Mouse (Mus musculus): Measurements from ENCODE around the gene Gm43517.

Gene Gm43517

GRCm38 (mm10) chr12:49384876-49385630, at the start of gene Gm43517:
Gm43517 (plus strand) TSS chr12:49385174.
- no peak for DNase-seq (ENCODE audit: low read depth, low spot score)

- no peak for DNase-seq (ENCODE audit: low read depth, low spot score)
Observed at GRCm38 (mm10) chr12:49349697-49350096, 35.3 kb upstream of the Gm43517 start.

GRCm38 (mm10) chr12:49368931-49369330, 16.0 kb upstream of the Gm43517 start:
- DNase-seq (ENCODE audit: low read depth, low spot score): peak; percentile 47

GRCm38 (mm10) chr12:49372170-49372569, 12.8 kb upstream of the Gm43517 start:
- peak; percentile 67 for DNase-seq (ENCODE audit: low read depth, low spot score)

GRCm38 (mm10) chr12:49373176-49373575, 11.8 kb upstream of the Gm43517 start:
- no peak for DNase-seq (ENCODE audit: low read depth, low spot score)

- DNase-seq (ENCODE audit: low read depth, low spot score): no peak
Observed at GRCm38 (mm10) chr12:49373821-49374605, 11.0 kb upstream of the Gm43517 start.

GRCm38 (mm10) chr12:49374606-49374995, 10.4 kb upstream of the Gm43517 start:
- DNase-seq (ENCODE audit: low read depth, low spot score): peak; percentile 64

GRCm38 (mm10) chr12:49375427-49376317, 9.3 kb upstream of the Gm43517 start:
- DNase-seq (ENCODE audit: low read depth, low spot score): no peak

- DNase-seq (ENCODE audit: low read depth, low spot score): no peak
Observed at GRCm38 (mm10) chr12:49376318-49376992, 8.5 kb upstream of the Gm43517 start.

GRCm38 (mm10) chr12:49377281-49377970, 7.5 kb upstream of the Gm43517 start:
- DNase-seq (ENCODE audit: low read depth, low spot score): no peak

- DNase-seq (ENCODE audit: low read depth, low spot score): no peak
Observed at GRCm38 (mm10) chr12:49378920-49379319, 6.1 kb upstream of the Gm43517 start.

GRCm38 (mm10) chr12:49379446-49379845, 5.5 kb upstream of the Gm43517 start:
- DNase-seq (ENCODE audit: low read depth, low spot score): no peak

GRCm38 (mm10) chr12:49380442-49380841, 4.5 kb upstream of the Gm43517 start:
- DNase-seq (ENCODE audit: low read depth, low spot score): no peak

GRCm38 (mm10) chr12:49381031-49381525, 3.9 kb upstream of the Gm43517 start:
- DNase-seq (ENCODE audit: low read depth, low spot score): no peak

GRCm38 (mm10) chr12:49381721-49382365, 3.1 kb upstream of the Gm43517 start:
- no peak for DNase-seq (ENCODE audit: low read depth, low spot score)

- no peak for DNase-seq (ENCODE audit: low read depth, low spot score)
Observed at GRCm38 (mm10) chr12:49382565-49383520, 2.1 kb upstream of the Gm43517 start, which contains the start of gene Foxg1. Foxg1 (plus strand) TSS chr12:49382660.

GRCm38 (mm10) chr12:49383521-49384133, 1.3 kb upstream of the Gm43517 start:
- no peak for DNase-seq (ENCODE audit: low read depth, low spot score)

GRCm38 (mm10) chr12:49384295-49384875, 589 bp upstream of the Gm43517 start:
- DNase-seq (ENCODE audit: low read depth, low spot score): no peak

Measured in 3T3-L1 (cell line).